Mouse (Mus musculus): ENCODE results near the gene Gm49027. TPM values are rescaled to one million over a fixed set of nuclear protein-coding genes. Genes with fewer than 3 reads are reported as not detected.

Gene Gm49027
- polyA plus RNA-seq, 1 experiment from 2014 or later, result 0.34 TPM

DNA sequence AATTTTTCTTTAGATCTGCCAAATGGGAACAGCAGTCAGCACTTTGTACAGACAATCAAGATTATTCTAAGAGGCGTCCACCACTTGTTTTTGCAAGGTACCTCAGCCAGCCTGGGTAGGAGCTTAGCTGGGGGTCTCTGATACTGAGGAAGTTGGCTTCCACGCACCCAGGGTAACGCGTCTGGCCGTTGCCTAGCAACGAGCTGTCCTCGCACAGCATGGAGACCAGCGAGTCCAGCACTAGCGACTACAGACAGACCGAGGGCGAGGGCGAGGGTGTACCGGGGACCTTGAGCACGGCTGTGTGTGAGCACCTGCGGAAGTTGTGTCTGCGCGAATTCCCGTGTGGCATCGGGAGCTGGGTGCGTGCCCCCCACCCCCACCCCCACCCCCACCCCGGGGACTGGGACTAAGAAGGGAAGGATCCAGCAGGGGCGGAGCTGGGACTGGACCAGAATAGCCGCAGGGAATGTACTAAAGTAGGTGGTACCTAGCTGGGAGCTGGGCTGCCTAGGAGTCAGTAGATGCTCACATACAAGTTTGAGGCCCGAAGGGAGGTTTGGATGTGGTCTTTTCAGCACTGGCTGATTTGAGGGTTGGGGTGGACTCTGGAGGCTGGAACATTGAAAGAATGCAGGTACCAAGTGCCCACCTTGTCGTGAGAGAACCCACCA, 36.0 kb downstream of the Gm49027 start, which contains the start of the genes Lrrc43 and Il31:
Gene Lrrc43, plus strand, starts transcription at position 194 of the 674 bp plus-strand sequence.
Gene Il31, minus strand, starts transcription at position 378 of the 674 bp plus-strand sequence.
- Histone ChIP-seq H3K4me2 (ENCODE audit: low read length) (peak within 1 kb of the TSS; percentile 40), H3K4me1 (replicated peaks; ENCODE audit: insufficient read depth, low read length) (0 out of 2 replicates have a peak, but pooled peaks cover 4% of the 10 kb centered on the region), H3K9ac (ENCODE audit: low read depth, low read length) (no peak within 1 kb of the TSS), H3K27me3 (ENCODE audit: insufficient read depth, low read length) (no peaks in the 10 kb centered on the region), H3K36me3 (ENCODE audit: insufficient read depth, low read length) (no peaks in the 10 kb centered on the region), H3K27ac (no peak within 1 kb of the TSS), H3K9me3 (replicated peaks; ENCODE audit: low read length) (no peaks in the 10 kb centered on the region), H3K4me3 (replicated peaks; ENCODE audit: low read depth, low read length) (no peak within 1 kb of the TSS)
- TF ChIP-seq CTCF (IDR thresholded peaks at IDR 0.05; ENCODE audit: low read depth), result no peak
- WGBS, result 9% methylated on average over 25 of the region's 25 CpGs
- peak; percentile 54; the same call in 1 of the 2 replicates for ATAC-seq (replicated peaks; ENCODE audit: low FRiP score, low read depth)
- peak; percentile 29 for DNase-seq (ENCODE audit: low spot score)

GRCm38 (mm10) chr5:123487659-123488395, 37.5 kb downstream of the Gm49027 start:
- Histone ChIP-seq H3K4me2 (ENCODE audit: low read length) (no peak overlapping the region), H3K27ac (no peak overlapping the region), H3K4me3 (replicated peaks; ENCODE audit: low read depth, low read length) (no peak overlapping the region), H3K27me3 (ENCODE audit: insufficient read depth, low read length) (no peaks in the 10 kb centered on the region), H3K36me3 (ENCODE audit: insufficient read depth, low read length) (no peaks in the 10 kb centered on the region), H3K9ac (ENCODE audit: low read depth, low read length) (no peak overlapping the region), H3K4me1 (replicated peaks; ENCODE audit: insufficient read depth, low read length) (0 out of 2 replicates have a peak, but pooled peaks cover 4% of the 10 kb centered on the region), H3K9me3 (replicated peaks; ENCODE audit: low read length) (no peaks in the 10 kb centered on the region)
- DNase-seq (ENCODE audit: low spot score), result no peak
- no peak for ATAC-seq (replicated peaks; ENCODE audit: low FRiP score, low read depth)
- no peak for TF ChIP-seq CTCF (IDR thresholded peaks at IDR 0.05; ENCODE audit: low read depth)
- 80% methylated on average over 11 of the region's 11 CpGs for WGBS

DNA sequence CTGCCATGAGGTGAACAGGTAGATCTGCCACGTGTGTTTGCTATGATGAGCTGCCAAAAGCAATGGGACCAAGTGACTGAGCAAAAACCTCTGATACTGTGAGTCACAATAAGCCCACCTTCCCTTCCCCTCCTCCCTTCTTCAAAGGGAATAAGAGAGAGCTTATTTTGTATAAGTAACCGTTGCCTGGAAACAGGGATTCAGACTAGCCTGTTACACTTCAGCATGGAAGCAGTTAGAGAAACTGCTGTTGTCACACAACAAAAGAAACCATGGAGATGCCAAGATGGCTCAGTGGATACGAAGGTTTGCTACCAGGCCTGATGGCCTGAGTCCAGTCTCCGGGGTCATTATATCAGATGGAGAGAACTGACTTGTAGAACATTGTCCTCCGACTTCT, 51.5 kb downstream of the Gm49027 start:
- H3K4me3 ChIP-seq (replicated peaks; ENCODE audit: low read depth, low read length), result no peak overlapping the region
- H3K4me1 ChIP-seq (replicated peaks; ENCODE audit: insufficient read depth, low read length), result no peaks in the 10 kb centered on the region
- no peak for TF ChIP-seq CTCF (IDR thresholded peaks at IDR 0.05; ENCODE audit: low read depth)
- no peak overlapping the region for H3K4me2 ChIP-seq (ENCODE audit: low read length)
- no peaks in the 10 kb centered on the region for H3K9me3 ChIP-seq (replicated peaks; ENCODE audit: low read length)
- H3K27ac ChIP-seq, result no peak overlapping the region
- no peak overlapping the region for H3K9ac ChIP-seq (ENCODE audit: low read depth, low read length)
- ATAC-seq (replicated peaks; ENCODE audit: low FRiP score, low read depth) (no peak), DNase-seq (ENCODE audit: low spot score) (no peak)
- H3K27me3 ChIP-seq (ENCODE audit: insufficient read depth, low read length), result no peaks in the 10 kb centered on the region
- H3K36me3 ChIP-seq (ENCODE audit: insufficient read depth, low read length), result no peaks in the 10 kb centered on the region
- WGBS, result 84% methylated on average over 5 of the region's 5 CpGs

GRCm38 (mm10) chr5:123470784-123471400, 54.4 kb downstream of the Gm49027 start:
- Histone ChIP-seq H3K9ac (ENCODE audit: low read depth, low read length) (0 out of 2 replicates have a peak overlapping the region, but pooled peaks have one; percentile 13), H3K4me2 (ENCODE audit: low read length) (peak overlapping the region; percentile 50), H3K27ac (no peak overlapping the region), H3K36me3 (ENCODE audit: insufficient read depth, low read length) (no peaks in the 10 kb centered on the region), H3K4me3 (replicated peaks; ENCODE audit: low read depth, low read length) (peak overlapping the region; percentile 8; the same call in 1 of the 2 replicates), H3K4me1 (replicated peaks; ENCODE audit: insufficient read depth, low read length) (no peaks in the 10 kb centered on the region), H3K9me3 (replicated peaks; ENCODE audit: low read length) (no peaks in the 10 kb centered on the region), H3K27me3 (ENCODE audit: insufficient read depth, low read length) (no peaks in the 10 kb centered on the region)
- WGBS, result 11% methylated on average over 10 of the region's 10 CpGs
- no peak for TF ChIP-seq CTCF (IDR thresholded peaks at IDR 0.05; ENCODE audit: low read depth)
- DNase-seq (ENCODE audit: low spot score) (peak; percentile 13), ATAC-seq (replicated peaks; ENCODE audit: low FRiP score, low read depth) (no peak)

DNA sequence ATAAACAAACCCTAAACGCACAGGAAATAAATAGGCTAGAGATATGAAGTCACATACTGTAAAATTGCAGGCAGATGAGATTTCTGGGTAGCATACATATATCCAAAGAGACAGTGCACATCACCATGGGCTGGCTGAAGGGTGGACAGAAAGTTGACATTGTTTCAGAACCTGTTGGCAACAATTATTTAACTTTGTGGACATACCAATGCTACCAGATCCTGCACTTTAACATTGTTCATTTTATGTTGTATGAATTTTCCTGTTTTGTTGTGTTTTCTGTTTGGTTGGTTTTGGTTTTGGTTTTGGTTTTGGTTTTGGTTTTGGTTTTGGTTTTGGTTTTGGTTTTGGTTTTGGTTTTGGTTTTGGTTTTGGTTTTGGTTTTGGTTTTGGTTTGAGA, 60.6 kb downstream of the Gm49027 start:
- no peak overlapping the region for H3K27ac ChIP-seq

More for the DNA sequence above, 60.6 kb downstream of the Gm49027 start:
- Histone ChIP-seq H3K4me1 (replicated peaks; ENCODE audit: insufficient read depth, low read length) (no peaks in the 10 kb centered on the region), H3K4me3 (replicated peaks; ENCODE audit: low read depth, low read length) (no peak overlapping the region), H3K9me3 (replicated peaks; ENCODE audit: low read length) (no peaks in the 10 kb centered on the region), H3K9ac (ENCODE audit: low read depth, low read length) (no peak overlapping the region), H3K4me2 (ENCODE audit: low read length) (no peak overlapping the region), H3K27me3 (ENCODE audit: insufficient read depth, low read length) (no peaks in the 10 kb centered on the region), H3K36me3 (ENCODE audit: insufficient read depth, low read length) (no peaks in the 10 kb centered on the region)
- WGBS, result 79% methylated on average over 1 of the region's 1 CpGs
- ATAC-seq (replicated peaks; ENCODE audit: low FRiP score, low read depth), result no peak
- DNase-seq (ENCODE audit: low spot score), result no peak
- TF ChIP-seq CTCF (IDR thresholded peaks at IDR 0.05; ENCODE audit: low read depth), result no peak

Small RNAs within 50 kb of the gene (microRNA-seq; reads per million reads assigned to microRNA genes)
- 0.60 reads per million for gene Mir7647

Other genes starting within 250 kb of the Gm49027 start
- gene Bcl7a, start 181.7 kb downstream of the Gm49027 start, polyA plus RNA-seq (2015; fragmentation: Nextera tagmentation; extraction: Ambion mirVana), result 27.4 and 29.9 TPM in 2 replicates
- gene Mlxip, start 130.7 kb downstream of the Gm49027 start, polyA plus RNA-seq (2015; fragmentation: Nextera tagmentation; extraction: Ambion mirVana), result 13.8 and 14.9 TPM in 2 replicates
- gene Lrrc43, start 36.2 kb downstream of the Gm49027 start, polyA plus RNA-seq (2015; fragmentation: Nextera tagmentation; extraction: Ambion mirVana), result not detected in 2 replicates
- gene Il31, start 36.0 kb downstream of the Gm49027 start, polyA plus RNA-seq (2015; fragmentation: Nextera tagmentation; extraction: Ambion mirVana), result not detected in 2 replicates
- gene B3gnt4, start 15.0 kb downstream of the Gm49027 start, polyA plus RNA-seq (2015; fragmentation: Nextera tagmentation; extraction: Ambion mirVana), result 0.46 TPM in 1 of 2 replicates, not detected in the other
- gene Diablo, start 1.3 kb downstream of the Gm49027 start, polyA plus RNA-seq (2015; fragmentation: Nextera tagmentation; extraction: Ambion mirVana), result 101 and 105 TPM in 2 replicates
- 23.4 and 25.0 TPM in 2 replicates for gene Vps33a, start 47.5 kb upstream of the Gm49027 start, polyA plus RNA-seq (2015; fragmentation: Nextera tagmentation; extraction: Ambion mirVana)
- gene Clip1, start 159.1 kb upstream of the Gm49027 start, polyA plus RNA-seq (2015; fragmentation: Nextera tagmentation; extraction: Ambion mirVana), result 21.6 and 26.8 TPM in 2 replicates
- 59.1 and 63.8 TPM in 2 replicates for gene Zcchc8, start 195.6 kb upstream of the Gm49027 start, polyA plus RNA-seq (2015; fragmentation: Nextera tagmentation; extraction: Ambion mirVana)
- 117 and 120 TPM in 2 replicates for gene Rsrc2, start 223.9 kb upstream of the Gm49027 start, polyA plus RNA-seq (2015; fragmentation: Nextera tagmentation; extraction: Ambion mirVana)
- 9.4 and 10.7 TPM in 2 replicates for gene Kntc1, start 224.2 kb upstream of the Gm49027 start, polyA plus RNA-seq (2015; fragmentation: Nextera tagmentation; extraction: Ambion mirVana)